Mouse (Mus musculus) left cerebral cortex, postnatal 25 days (tissue): ENCODE results near the gene Zfp933. TPM values are rescaled to one million over a fixed set of nuclear protein-coding genes. Genes with fewer than 3 reads are reported as not detected.

Experiments used
- total RNA-seq, 2 experiments: library from RNA; stranded (reverse); gene quantifications; 2 replicates each; pipeline ENCODE4 v1.2.3; 2021

Zfp933 gene
- total RNA-seq, 2 experiments from 2014 or later, result 20.5 to 24.0 TPM

Other genes starting within 250 kb of the Zfp933 start
- under 1 TPM; 0.23 to 0.34 TPM for gene Zfp979, start 205.9 kb downstream of the Zfp933 start, total RNA-seq
- not detected for gene Zfp534, start 145.8 kb downstream of the Zfp933 start, total RNA-seq
- gene Zfp984, start 38.6 kb downstream of the Zfp933 start, total RNA-seq, result 1 to 10 TPM; 2.0 to 2.2 TPM
- 10 to 100 TPM; 16.2 to 18.3 TPM for gene Miip, start 20.4 kb upstream of the Zfp933 start, total RNA-seq
- 1 to 10 TPM; 8.9 to 9.5 TPM for gene Fv1, start 20.6 kb upstream of the Zfp933 start, total RNA-seq
- gene Mfn2, start 56.3 kb upstream of the Zfp933 start, total RNA-seq, result 100 to 1,000 TPM; 187 to 193 TPM
- 10 to 100 TPM; 17.6 to 19.9 TPM for gene Plod1, start 88.4 kb upstream of the Zfp933 start, total RNA-seq
- 10 to 100 TPM; 29.0 to 30.6 TPM for gene 2510039O18Rik, start 92.5 kb upstream of the Zfp933 start, total RNA-seq
- gene Nppb, start 137.4 kb upstream of the Zfp933 start, total RNA-seq, result not detected
- under 1 TPM in 1 of 2 experiments, not detected in 1; 0.71 TPM for gene Nppa, start 152.4 kb upstream of the Zfp933 start, total RNA-seq
- 10 to 100 TPM; 70.9 to 73.9 TPM for gene Clcn6, start 190.5 kb upstream of the Zfp933 start, total RNA-seq
- 10 to 100 TPM; 27.1 to 30.5 TPM for gene Mthfr, start 190.7 kb upstream of the Zfp933 start, total RNA-seq
- gene Agtrap, start 239.7 kb upstream of the Zfp933 start, total RNA-seq, result 1 to 10 TPM; 6.3 to 7.8 TPM